Mouse (Mus musculus): ENCODE measurements around the gene Pdx1. TPM values are rescaled to one million over a fixed set of nuclear protein-coding genes. Genes with fewer than 3 reads are reported as not detected.

Pdx1 gene
- not detected in 2 replicates for polyA plus RNA-seq (2014; fragmentation: Nextera tagmentation; extraction: Ambion mirVana)

DNA sequence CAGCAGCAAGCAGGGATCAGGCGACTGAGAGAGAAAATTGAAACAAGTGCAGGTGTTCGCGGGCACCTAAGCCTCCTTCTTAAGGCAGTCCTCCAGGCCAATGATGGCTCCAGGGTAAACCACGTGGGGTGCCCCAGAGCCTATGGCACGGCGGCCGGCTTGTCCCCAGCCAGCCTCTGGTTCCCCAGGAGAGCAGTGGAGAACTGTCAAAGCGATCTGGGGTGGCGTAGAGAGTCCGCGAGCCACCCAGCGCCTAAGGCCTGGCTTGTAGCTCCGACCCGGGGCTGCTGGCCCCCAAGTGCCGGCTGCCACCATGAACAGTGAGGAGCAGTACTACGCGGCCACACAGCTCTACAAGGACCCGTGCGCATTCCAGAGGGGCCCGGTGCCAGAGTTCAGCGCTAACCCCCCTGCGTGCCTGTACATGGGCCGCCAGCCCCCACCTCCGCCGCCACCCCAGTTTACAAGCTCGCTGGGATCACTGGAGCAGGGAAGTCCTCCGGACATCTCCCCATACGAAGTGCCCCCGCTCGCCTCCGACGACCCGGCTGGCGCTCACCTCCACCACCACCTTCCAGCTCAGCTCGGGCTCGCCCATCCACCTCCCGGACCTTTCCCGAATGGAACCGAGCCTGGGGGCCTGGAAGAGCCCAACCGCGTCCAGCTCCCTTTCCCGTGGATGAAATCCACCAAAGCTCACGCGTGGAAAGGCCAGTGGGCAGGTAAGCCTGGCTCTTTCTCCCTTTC, at the start of gene Pdx1:
TSS of gene Pdx1 (plus strand) at position 34 of the 747 bp plus-strand sequence.
- Histone ChIP-seq H3K27ac (ENCODE audit: low read depth, low read length) (no peak within 1 kb of the TSS), H3K9ac (replicated peaks; ENCODE audit: low read depth, low read length) (no peak within 1 kb of the TSS), H3K4me1 (ENCODE audit: control insufficient read depth, insufficient read depth, low read length) (0 out of 2 replicates have a peak, but pooled peaks cover 4% of the 10 kb centered on the region), H3K36me3 (ENCODE audit: control insufficient read depth, insufficient read depth, low read length) (no peaks in the 10 kb centered on the region), H3K4me3 (ENCODE audit: low read depth, low read length) (no peak within 1 kb of the TSS), H3K9me3 (ENCODE audit: control insufficient read depth, low read length) (no peaks in the 10 kb centered on the region), H3K27me3 (ENCODE audit: control insufficient read depth, insufficient read depth, low read length) (peaks cover 72% of the 10 kb centered on the region), H3K4me2 (ENCODE audit: low read depth, low read length) (no peak within 1 kb of the TSS)
- under 1% methylated on average over 44 of the region's 44 CpGs for WGBS
- no peak for ATAC-seq (ENCODE audit: low read depth)

- Histone ChIP-seq H3K4me1 (ENCODE audit: control insufficient read depth, insufficient read depth, low read length) (no peaks in the 10 kb centered on the region), H3K4me3 (ENCODE audit: low read depth, low read length) (no peak overlapping the region), H3K9me3 (ENCODE audit: control insufficient read depth, low read length) (no peaks in the 10 kb centered on the region), H3K9ac (replicated peaks; ENCODE audit: low read depth, low read length) (no peak overlapping the region), H3K4me2 (ENCODE audit: low read depth, low read length) (no peak overlapping the region), H3K36me3 (ENCODE audit: control insufficient read depth, insufficient read depth, low read length) (no peaks in the 10 kb centered on the region), H3K27me3 (ENCODE audit: control insufficient read depth, insufficient read depth, low read length) (peaks cover 26% of the 10 kb centered on the region), H3K27ac (ENCODE audit: low read depth, low read length) (no peak overlapping the region)
- 18% methylated on average over 25 of the region's 25 CpGs for WGBS
- ATAC-seq (ENCODE audit: low read depth), result peak; percentile 84
Measured at GRCm38 (mm10) chr5:147227354-147228112, 42.2 kb upstream of the Pdx1 start.

DNA sequence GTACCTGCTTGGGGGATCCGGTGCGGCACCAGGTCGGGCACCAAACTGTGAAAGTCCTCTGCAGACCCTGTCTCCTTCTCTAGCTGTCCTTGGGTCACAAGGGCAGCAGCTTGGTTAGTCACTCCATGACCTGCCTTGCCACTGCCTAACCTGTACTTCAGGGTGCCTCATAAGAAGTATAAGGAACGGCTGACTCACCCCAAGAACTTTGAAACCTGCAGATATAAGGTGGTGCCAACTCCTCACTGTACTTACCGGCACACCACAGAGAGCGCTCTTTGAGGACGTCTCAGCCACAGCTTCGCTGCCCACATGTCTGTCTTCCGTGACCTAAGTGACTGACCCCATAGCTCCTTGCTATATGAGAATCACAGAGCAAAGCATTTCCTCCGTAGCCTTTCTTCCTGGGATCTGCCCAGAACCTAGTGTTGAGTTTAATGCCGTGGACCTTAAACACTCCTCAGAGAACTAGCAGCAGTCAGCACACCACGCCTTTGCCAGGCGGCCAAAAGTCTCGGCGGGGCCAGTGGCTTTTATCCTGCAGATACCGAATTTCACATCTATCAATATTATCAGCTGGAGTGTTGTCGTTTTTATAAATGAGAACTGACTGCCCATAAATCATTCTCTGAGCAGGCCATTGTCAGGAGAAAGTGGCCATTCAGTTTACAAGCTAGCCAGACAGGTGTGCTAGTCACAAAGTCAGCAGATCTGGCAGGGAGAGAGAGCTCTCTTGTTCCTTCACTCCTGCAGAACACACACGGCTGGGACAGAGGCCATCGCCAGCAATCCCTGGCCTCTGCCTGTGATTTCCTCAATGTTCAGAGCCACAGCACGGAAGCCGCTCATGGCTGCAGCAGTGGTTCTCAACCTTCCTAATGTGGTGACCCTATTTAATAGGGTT, 34.1 kb upstream of the Pdx1 start:
- H3K27ac ChIP-seq (ENCODE audit: low read depth, low read length), result no peak overlapping the region
- H3K9ac ChIP-seq (replicated peaks; ENCODE audit: low read depth, low read length), result no peak overlapping the region
- H3K36me3 ChIP-seq (ENCODE audit: control insufficient read depth, insufficient read depth, low read length), result no peaks in the 10 kb centered on the region
- no peak for ATAC-seq (ENCODE audit: low read depth)
- no peaks in the 10 kb centered on the region for H3K9me3 ChIP-seq (ENCODE audit: control insufficient read depth, low read length)
- no peaks in the 10 kb centered on the region for H3K4me1 ChIP-seq (ENCODE audit: control insufficient read depth, insufficient read depth, low read length)
- H3K4me2 ChIP-seq (ENCODE audit: low read depth, low read length), result no peak overlapping the region
- H3K4me3 ChIP-seq (ENCODE audit: low read depth, low read length), result no peak overlapping the region
- WGBS, result 51% methylated on average over 21 of the region's 21 CpGs
- no peaks in the 10 kb centered on the region for H3K27me3 ChIP-seq (ENCODE audit: control insufficient read depth, insufficient read depth, low read length)

- Histone ChIP-seq H3K4me1 (ENCODE audit: control insufficient read depth, insufficient read depth, low read length) (no peaks in the 10 kb centered on the region), H3K9ac (replicated peaks; ENCODE audit: low read depth, low read length) (no peak overlapping the region), H3K27ac (ENCODE audit: low read depth, low read length) (no peak overlapping the region), H3K4me2 (ENCODE audit: low read depth, low read length) (no peak overlapping the region), H3K27me3 (ENCODE audit: control insufficient read depth, insufficient read depth, low read length) (no peaks in the 10 kb centered on the region), H3K36me3 (ENCODE audit: control insufficient read depth, insufficient read depth, low read length) (no peaks in the 10 kb centered on the region), H3K9me3 (ENCODE audit: control insufficient read depth, low read length) (no peaks in the 10 kb centered on the region), H3K4me3 (ENCODE audit: low read depth, low read length) (no peak overlapping the region)
- 90% methylated on average over 7 of the region's 7 CpGs for WGBS
- no peak for ATAC-seq (ENCODE audit: low read depth)
Measured at GRCm38 (mm10) chr5:147243908-147244307, 25.9 kb upstream of the Pdx1 start.

- Histone ChIP-seq H3K9me3 (ENCODE audit: control insufficient read depth, low read length) (no peaks in the 10 kb centered on the region), H3K36me3 (ENCODE audit: control insufficient read depth, insufficient read depth, low read length) (no peaks in the 10 kb centered on the region), H3K4me1 (ENCODE audit: control insufficient read depth, insufficient read depth, low read length) (no peaks in the 10 kb centered on the region), H3K4me3 (ENCODE audit: low read depth, low read length) (no peak overlapping the region), H3K4me2 (ENCODE audit: low read depth, low read length) (no peak overlapping the region), H3K27me3 (ENCODE audit: control insufficient read depth, insufficient read depth, low read length) (no peaks in the 10 kb centered on the region), H3K27ac (ENCODE audit: low read depth, low read length) (no peak overlapping the region), H3K9ac (replicated peaks; ENCODE audit: low read depth, low read length) (no peak overlapping the region)
- 97% methylated on average over 1 of the region's 1 CpGs for WGBS
- no peak for ATAC-seq (ENCODE audit: low read depth)
Measured at GRCm38 (mm10) chr5:147260189-147260588, 9.6 kb upstream of the Pdx1 start.

DNA sequence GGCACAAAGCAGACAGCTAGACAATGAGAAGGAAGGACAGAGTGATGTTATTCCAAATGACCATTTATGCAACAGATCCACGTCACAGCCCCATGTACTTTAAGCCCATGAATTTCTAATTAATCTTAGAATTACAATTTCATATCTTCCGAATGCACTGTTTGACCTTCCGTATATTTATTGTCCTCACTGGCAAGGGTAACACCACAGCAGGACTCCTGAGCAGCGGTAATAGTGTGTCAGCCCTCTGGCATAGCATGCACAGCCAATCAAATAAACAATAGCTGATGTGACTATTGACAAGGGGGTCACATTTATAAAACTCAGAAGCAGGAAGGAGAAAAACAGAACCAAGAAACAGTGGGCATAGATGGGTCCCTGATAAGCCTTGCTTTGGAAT, 9.0 kb upstream of the Pdx1 start:
- ATAC-seq (ENCODE audit: low read depth), result no peak
- H3K9ac ChIP-seq (replicated peaks; ENCODE audit: low read depth, low read length), result no peak overlapping the region
- H3K36me3 ChIP-seq (ENCODE audit: control insufficient read depth, insufficient read depth, low read length), result no peaks in the 10 kb centered on the region
- H3K9me3 ChIP-seq (ENCODE audit: control insufficient read depth, low read length), result no peaks in the 10 kb centered on the region
- no peaks in the 10 kb centered on the region for H3K4me1 ChIP-seq (ENCODE audit: control insufficient read depth, insufficient read depth, low read length)
- no peak overlapping the region for H3K4me3 ChIP-seq (ENCODE audit: low read depth, low read length)
- H3K4me2 ChIP-seq (ENCODE audit: low read depth, low read length), result no peak overlapping the region
- H3K27ac ChIP-seq (ENCODE audit: low read depth, low read length), result no peak overlapping the region
- peaks cover 5% of the 10 kb centered on the region; the same call in 1 of the 2 replicates for H3K27me3 ChIP-seq (ENCODE audit: control insufficient read depth, insufficient read depth, low read length)
- WGBS, result 80% methylated on average over 4 of the region's 4 CpGs

DNA sequence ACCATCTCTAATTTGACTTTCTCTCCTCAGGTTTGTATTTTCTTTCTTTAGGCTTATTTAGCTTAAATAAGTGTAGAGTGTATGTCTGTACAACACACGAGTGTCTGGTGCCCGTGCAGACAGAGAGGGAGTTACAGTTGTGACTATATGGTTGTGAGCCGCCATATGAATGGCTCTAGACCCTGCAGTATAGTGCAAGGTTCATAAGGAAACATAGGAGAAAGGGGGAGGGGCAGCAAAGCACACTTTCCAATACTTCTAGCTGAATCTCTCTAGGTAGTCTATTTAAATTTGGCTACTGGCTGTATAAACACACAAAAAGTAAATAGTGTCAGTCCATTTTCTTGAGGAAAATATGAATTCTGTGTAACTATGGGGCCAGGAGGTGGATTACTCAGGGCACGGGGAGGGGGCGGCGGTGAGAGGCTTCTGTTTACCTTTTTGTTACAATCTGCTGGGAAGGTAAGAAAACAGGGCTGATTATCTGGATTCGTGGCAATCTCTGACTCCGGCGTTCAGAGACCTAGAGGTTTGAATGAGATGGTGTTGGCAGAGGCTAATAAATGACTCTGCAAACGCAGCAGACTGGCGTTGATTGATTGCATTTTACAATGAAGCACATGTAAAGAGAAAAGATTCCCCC, 7.7 kb upstream of the Pdx1 start:
- no peak for ATAC-seq (ENCODE audit: low read depth)
- H3K4me1 ChIP-seq (ENCODE audit: control insufficient read depth, insufficient read depth, low read length), result no peaks in the 10 kb centered on the region
- no peak overlapping the region for H3K27ac ChIP-seq (ENCODE audit: low read depth, low read length)
- H3K9me3 ChIP-seq (ENCODE audit: control insufficient read depth, low read length), result no peaks in the 10 kb centered on the region
- 31% methylated on average over 11 of the region's 11 CpGs for WGBS
- H3K9ac ChIP-seq (replicated peaks; ENCODE audit: low read depth, low read length), result no peak overlapping the region
- H3K36me3 ChIP-seq (ENCODE audit: control insufficient read depth, insufficient read depth, low read length), result no peaks in the 10 kb centered on the region
- no peak overlapping the region for H3K4me3 ChIP-seq (ENCODE audit: low read depth, low read length)
- no peak overlapping the region for H3K4me2 ChIP-seq (ENCODE audit: low read depth, low read length)
- peaks cover 15% of the 10 kb centered on the region for H3K27me3 ChIP-seq (ENCODE audit: control insufficient read depth, insufficient read depth, low read length)

- Histone ChIP-seq H3K4me2 (ENCODE audit: low read depth, low read length) (no peak overlapping the region), H3K9ac (replicated peaks; ENCODE audit: low read depth, low read length) (no peak overlapping the region), H3K9me3 (ENCODE audit: control insufficient read depth, low read length) (no peaks in the 10 kb centered on the region), H3K36me3 (ENCODE audit: control insufficient read depth, insufficient read depth, low read length) (no peaks in the 10 kb centered on the region), H3K4me3 (ENCODE audit: low read depth, low read length) (no peak overlapping the region), H3K27ac (ENCODE audit: low read depth, low read length) (no peak overlapping the region), H3K4me1 (ENCODE audit: control insufficient read depth, insufficient read depth, low read length) (no peaks in the 10 kb centered on the region), H3K27me3 (ENCODE audit: control insufficient read depth, insufficient read depth, low read length) (peaks cover 31% of the 10 kb centered on the region)
- WGBS, result 31% methylated on average over 4 of the region's 4 CpGs
- ATAC-seq (ENCODE audit: low read depth), result no peak
Measured at GRCm38 (mm10) chr5:147263945-147264344, 5.8 kb upstream of the Pdx1 start.
